Mouse (Mus musculus): ENCODE results near the gene Trmt10c. TPM values are rescaled to one million over a fixed set of nuclear protein-coding genes. Genes with fewer than 3 reads are reported as not detected.

Gene Trmt10c
- polyA plus RNA-seq, 1 experiment from 2014 or later, result 31.0 TPM

Small RNAs within 50 kb of the gene (microRNA-seq; reads per million reads assigned to microRNA genes)
- gene Gm24047, result not detected

Other genes starting within 250 kb of the Trmt10c start
- 1.5 and 1.8 TPM in 2 replicates for gene Nfkbiz, start 198.9 kb downstream of the Trmt10c start, polyA plus RNA-seq (2016; fragmentation: Nextera tagmentation; extraction: Ambion mirVana)
- gene Nxpe3, start 142.5 kb downstream of the Trmt10c start, polyA plus RNA-seq (2016; fragmentation: Nextera tagmentation; extraction: Ambion mirVana), result 0.87 and 0.93 TPM in 2 replicates
- gene Cep97, start 103.0 kb downstream of the Trmt10c start, polyA plus RNA-seq (2016; fragmentation: Nextera tagmentation; extraction: Ambion mirVana), result 19.9 and 22.9 TPM in 2 replicates
- 711 and 747 TPM in 2 replicates for gene Rpl24, start 71.5 kb downstream of the Trmt10c start, polyA plus RNA-seq (2016; fragmentation: Nextera tagmentation; extraction: Ambion mirVana)
- gene Zbtb11, start 63.9 kb downstream of the Trmt10c start, polyA plus RNA-seq (2016; fragmentation: Nextera tagmentation; extraction: Ambion mirVana), result 19.6 and 20.4 TPM in 2 replicates
- gene Pcnp, start 8.1 kb downstream of the Trmt10c start, polyA plus RNA-seq (2016; fragmentation: Nextera tagmentation; extraction: Ambion mirVana), result 316 and 329 TPM in 2 replicates
- 43.8 and 49.2 TPM in 2 replicates for gene Senp7, start 10.5 kb upstream of the Trmt10c start, polyA plus RNA-seq (2016; fragmentation: Nextera tagmentation; extraction: Ambion mirVana)
- 0.22 TPM in 2 replicates for gene Impg2, start 166.5 kb upstream of the Trmt10c start, polyA plus RNA-seq (2016; fragmentation: Nextera tagmentation; extraction: Ambion mirVana)

All from forebrain, embryonic 12.5 days (tissue).